Mouse (Mus musculus): ENCODE results near the gene Ahdc1.

Ahdc1 gene

DNA sequence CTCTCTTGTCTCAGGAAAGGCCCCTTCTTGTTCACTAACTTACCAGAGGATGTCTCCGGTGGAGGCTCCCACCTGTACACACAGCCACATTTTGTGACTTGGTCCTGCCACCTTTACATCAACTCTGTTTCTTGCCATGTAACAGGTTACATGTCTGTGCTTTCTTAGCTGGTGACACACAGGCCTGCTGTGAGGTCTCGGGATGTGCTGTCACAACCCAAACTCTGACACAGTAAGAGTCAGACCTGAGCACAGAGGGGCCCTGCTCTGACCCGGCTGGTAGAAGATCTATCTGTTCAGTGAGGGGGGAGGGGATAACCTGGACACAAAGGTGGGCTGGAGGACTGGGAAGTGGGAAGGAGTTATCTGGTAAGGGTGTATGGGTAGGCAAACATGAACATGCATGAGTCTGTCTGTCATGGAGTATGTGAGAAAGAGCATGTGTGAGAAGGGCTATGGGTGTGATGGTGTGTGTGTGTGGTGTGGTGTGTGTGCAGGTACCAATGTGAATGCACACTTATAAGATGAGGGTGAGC is 7.3 kb downstream of the Ahdc1 start:
- peak in 1 of 2 experiments; percentile 30 for DNase-seq

DNA sequence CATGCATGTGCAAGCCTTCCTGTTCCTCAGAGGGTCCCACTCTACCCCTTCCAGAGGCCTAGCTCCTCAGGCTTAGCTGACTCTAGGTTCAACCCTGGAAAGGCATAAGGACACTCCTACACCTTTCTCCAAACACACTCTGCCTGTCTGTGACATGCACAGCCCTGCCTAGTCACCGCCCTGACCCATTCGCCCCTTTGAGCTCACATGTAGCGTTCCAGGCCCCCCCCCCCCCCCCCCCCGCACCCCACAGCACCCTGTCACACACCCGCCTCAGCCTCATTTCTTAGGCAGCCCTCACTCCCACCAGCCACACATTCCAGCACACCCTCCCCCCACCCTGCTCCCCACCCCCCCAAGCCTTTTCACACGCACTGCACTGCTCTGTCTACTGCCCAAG is 9.7 kb downstream of the Ahdc1 start:
- peak in 1 of 2 experiments; percentile 59 for DNase-seq

DNA sequence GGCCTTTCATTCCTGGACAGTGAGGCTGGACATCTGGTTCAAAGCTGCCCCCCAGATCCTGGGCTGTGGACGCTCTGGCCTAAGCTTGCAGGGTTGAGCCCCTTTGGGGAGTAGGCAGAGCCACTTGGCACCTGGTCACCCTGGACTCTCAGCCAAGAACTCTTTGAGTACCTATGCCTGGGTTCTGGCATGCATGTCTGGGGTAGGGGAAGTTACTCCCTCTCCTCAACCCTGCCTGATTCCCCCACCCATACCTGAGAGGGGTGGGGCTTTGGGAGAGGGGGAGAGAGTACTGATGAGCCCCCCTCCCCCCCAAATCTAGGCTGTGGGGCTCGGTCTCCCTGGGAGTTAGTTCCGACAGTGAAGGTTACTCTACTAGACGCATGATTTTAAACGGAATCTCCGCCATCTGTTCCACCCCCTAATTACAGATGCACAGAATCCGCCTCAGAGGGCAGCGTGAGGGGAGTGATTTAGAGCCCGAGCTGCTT is 10.2 kb downstream of the Ahdc1 start:
- DNase-seq = peak; percentile 57 to 79

DNA sequence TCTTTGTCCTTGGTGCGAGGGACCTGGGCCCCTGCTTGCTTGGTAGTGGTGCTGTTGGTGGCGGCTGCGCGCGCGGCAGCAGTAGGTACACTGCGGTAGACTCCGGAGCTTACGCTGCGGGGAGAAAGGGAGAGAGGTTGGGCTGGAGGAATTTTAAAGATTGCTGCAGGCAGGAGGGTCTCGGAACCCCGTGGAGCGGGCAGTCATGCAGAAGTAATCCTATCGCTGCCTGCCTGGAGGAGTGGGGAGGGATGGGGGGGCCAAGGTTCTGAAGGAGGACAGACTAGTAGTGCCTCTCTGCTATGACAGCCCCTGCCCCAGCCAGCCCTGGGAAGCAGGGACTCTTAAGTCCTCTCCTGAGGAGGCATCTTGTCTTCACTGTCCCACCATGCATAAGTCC is 11.2 kb downstream of the Ahdc1 start:
- peak in 1 of 2 experiments; percentile 37 for DNase-seq

DNA sequence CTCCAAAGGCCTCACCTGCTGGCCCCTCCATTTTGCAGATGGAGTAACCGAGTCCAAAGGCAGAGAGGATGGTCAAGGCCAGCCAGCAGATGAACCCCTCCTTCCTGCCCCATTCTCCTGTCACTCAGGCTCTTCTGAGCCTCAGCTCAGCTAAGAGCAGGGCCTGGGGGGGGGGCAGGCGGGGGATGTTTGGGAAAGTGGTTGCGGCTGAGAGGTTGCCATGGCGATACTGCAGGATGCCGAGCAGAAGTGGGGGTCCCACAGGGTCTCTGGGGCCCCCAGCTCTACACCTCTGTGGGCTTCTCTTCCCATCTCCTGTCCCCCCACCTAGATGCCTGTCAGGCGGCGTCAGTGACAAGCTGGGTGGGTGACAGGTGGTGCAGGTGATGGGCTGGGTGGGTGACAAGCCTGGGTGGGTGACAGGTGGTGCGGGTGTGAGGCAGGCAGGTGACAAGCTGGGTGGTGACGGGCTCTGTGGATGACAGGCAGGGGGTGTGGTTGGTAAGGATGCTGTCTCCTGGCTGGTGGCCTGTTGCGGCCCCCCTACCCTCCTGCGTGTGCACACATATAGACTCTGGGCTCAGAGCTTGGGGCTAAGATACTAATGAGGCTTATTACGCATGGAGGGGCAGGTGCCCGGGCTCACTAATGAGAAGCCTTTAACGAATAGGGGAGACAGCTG is 12.0 kb downstream of the Ahdc1 start:
- peak in 1 of 2 experiments; percentile 42 for DNase-seq

DNA sequence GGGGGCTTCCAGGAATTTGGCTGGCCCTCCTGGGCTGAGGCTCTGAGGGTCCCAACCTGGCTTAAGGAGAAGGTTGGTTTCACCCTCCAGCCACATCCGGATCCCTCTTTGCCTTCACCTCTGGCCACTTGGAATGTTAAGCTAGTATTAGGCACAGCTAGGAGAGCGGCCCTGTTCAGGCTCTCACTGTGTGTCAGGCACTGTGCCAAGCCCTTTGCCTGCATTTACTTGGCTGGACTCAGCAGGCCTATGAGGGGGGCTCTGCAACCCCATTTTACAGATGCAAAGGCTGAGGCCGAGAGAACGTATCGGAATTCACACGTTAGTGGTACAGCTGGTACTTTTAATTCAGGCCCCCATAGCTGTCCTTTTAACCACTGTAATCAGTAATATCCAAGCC is 12.6 kb downstream of the Ahdc1 start:
- DNase-seq = peak; percentile 60 to 64

DNA sequence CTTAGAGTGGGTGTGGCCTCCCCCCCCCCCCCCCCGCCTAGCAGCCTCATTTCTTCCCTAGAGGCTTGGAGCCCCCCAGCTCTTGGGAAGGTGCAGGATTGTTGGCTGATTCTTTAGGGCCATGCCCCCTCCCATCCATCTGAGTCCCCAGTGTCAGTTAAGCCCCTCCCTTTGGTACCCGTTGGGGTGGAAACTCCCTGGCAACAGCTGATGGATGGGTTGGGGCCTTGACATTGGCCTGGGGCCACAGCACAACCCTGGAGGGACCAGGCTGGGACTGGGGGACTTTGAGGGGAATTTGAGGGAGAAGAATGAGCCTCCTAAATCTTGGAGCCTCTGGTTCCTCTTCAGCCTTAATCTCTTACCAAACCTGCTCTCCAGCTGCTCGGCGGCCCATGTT is 13.3 kb downstream of the Ahdc1 start:
- DNase-seq = peak in 1 of 2 experiments; percentile 36

DNA sequence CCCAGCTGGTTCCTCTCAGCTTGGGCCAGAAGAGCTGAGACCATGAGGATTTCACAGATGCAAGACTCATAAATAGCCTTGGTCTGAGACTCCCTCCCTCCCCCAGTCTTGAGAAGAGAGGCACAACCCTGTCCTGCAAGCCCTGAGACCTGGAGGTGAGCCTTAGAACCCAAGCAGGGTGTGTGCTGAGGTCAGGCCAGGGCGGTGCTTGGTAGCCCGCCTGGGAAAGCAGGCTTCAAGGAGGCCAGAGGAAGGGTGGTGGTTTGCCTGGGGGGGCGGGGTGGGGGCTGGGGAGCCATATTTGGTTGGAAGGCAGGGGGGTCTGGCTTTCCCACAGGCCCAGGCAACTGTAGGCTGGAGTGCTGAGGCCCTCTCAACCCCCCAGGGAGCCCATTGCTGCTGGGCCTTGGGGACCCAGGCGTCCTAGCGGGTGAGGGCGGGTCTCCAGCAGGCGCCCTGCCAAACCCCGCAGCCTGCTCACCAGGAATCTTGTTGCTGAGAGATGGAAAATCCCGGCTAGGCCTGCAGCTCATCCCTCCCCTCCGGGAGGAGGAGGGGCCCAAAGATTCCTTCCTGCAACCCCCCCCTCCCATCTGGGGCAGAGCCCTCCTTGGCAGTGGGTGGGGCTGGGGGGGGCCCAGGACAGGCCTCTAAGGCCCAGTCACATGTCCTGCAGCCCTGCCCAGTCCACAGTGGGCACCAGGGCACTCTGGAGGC is 14.1 kb downstream of the Ahdc1 start:
- peak; percentile 70 to 87 for DNase-seq

DNA sequence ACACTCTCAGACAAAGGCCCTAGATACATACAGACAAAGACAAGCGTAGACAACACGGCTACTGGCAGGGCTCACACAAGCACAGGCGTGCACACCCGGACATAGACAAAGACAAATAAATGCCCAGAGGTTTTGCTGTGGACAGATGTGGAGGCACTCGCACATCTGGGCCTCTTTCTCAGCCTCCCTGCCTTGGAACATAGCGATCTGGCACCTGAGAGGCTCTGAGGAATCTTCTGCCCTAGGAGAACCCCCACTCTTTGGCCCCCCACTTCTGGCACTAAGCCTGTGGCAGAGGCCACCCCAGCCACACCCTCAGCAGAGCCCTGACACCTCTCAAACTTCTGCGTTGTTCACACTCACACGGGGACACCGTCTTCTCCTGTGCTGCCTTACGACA is 15.2 kb downstream of the Ahdc1 start:
- DNase-seq = no peak

DNA sequence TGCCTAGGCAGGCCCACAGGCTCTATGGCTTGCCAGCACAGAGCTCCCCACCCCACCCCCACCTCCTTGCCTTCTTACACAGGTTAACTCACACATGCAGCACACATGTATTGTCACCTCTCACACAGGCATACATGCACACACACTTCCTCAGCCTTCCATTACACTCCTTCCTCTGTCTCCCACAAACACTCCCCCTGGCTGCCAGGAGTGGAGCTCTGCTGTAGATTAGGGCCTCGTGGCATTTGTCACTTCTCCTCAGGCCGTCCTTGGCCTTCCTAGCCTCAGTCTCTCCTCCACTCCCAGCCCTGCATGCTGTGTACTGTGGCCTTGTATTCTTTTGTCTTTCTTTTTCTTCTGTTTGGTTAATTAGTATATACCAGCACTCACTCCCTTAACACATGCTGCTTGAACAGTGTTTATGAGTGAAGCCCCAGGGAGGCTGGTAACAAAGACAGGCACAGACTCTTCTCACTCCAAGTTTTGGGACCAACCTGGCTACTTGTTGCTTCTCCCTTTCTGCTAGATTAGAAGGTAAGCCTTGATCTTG is 15.8 kb downstream of the Ahdc1 start:
- no peak for DNase-seq

DNA sequence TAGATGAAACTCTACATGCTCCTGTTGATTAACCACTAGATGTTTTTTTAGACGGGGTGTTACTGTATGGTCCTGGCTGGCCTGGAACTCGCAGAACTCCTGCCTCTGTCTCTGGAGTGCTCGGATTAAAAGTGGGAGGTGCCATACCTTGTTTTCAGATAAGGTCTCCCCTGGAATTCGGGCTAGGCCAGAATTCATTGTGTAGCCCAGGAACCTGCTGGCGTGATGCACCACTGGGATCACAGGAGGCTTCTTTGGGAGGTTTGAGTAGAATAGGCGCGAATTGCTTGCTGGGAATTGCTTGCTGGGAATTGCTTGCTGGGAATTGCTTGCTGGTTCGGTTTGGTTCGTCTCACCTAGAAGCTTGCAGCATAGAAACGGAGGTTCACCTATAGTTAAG is 16.7 kb downstream of the Ahdc1 start:
- no peak for DNase-seq

DNA sequence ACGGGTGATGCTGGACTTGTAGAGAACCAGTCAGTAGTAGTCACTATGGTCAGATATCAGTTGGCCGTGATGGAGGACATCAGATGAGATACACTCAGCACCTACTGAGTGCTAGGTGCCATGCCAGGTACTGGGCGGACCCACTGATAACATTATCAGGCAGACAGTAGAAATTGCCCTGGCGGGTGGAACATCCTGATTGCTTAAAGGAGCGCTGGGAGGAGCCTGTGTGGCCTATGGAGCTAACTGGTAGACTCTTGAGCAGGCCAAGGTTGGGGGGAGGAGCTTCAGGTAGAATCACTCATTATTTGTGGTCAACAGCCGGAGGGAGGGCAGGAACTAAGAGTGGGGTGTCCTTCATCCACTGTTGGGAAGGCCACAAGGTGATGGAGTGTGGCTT is 17.1 kb downstream of the Ahdc1 start:
- no peak for DNase-seq

DNA sequence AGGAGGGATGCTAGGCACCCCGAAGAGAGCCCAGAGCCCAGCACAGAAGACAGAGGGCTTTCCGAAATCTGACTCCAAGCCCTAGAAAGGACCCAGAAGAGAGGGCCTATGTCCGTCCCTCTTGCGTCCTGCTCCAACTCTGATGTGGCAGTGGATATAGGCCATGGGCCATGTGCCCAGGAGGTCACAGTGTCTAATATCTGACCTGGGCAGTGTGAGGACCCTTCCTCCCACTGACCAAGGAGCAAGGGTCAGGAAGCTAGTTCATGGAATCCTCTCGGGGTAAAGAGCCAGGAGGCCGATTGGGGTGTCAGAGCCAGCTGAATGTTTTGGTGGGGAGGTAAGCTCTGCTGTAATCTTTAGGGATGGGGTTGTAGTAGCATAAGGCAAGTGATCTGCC is 17.8 kb downstream of the Ahdc1 start:
- DNase-seq = peak in 1 of 2 experiments; percentile 49

DNA sequence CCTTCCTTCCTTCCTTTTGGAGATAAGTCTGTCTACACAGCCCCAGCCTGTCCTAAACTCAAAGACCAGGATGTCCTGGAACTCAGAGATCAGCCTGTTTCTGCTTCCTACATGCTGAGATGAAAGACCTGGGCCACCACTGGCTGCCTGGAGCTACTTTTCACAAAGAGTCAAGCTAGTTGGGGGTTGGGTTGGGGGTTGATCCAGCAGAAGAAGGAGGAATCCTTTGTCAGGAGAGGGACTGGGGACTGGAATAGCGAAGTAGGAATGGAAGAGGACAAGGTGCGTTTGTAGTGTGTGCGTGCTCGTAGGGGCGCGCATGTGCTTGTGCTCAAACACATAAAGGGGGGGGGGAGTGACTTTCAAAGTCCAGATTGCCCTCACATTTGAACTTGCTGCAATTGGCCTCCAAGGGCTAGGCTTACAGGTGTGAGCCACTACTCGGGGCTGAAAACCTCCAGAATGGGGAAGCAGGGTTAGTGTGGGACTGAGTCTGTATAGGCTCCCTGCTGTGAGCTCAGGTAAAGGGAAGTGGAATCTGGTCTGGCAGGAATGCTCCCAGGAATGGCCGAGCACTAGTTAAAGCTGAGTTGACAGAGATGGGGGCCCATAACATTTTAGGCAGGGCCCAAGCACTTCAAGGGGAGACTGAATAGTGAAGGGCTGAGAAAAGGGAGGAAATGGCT is 21.5 kb downstream of the Ahdc1 start:
- DNase-seq = no peak

DNA sequence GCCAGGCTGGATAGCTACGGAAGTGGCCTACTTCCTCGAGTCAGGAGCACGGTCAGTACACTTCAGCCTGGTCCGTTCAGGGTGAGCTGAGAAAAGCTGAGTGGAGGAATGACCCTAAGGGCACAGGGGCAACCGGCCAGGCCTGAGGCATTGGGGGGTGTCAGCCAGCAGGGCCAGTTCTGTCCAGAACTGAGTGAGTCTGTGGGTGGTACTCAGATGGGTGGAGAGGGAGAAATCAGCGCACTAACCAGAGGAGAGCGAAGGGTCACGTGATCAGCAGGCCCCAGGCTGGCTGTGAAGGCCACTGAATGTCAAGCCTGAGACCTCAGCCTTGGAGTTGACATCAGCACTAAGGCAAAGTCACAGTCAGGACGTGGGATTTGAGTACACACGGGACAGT is 23.4 kb downstream of the Ahdc1 start:
- peak; percentile 61 to 89 for DNase-seq

DNA sequence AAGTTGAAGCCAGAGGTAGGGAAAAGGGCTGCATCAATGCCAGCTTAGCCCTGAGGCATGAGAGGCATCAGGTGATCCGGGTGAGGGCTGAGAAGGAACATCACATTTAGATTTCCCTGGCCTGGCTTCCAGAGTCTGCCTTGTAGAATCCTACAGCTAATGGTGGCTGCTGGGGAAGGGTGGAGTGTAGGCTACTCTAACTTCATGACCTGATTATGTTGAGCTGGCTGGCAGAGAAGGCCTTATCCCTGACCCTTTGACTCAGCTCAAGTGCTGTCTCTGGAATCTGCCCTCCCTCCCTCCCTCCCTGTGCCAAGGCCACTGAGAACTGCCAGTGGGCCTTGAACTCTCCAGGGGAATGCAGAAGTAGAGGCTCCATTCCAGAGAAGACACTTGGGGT is 24.4 kb downstream of the Ahdc1 start:
- DNase-seq = peak; percentile 50 to 69

DNA sequence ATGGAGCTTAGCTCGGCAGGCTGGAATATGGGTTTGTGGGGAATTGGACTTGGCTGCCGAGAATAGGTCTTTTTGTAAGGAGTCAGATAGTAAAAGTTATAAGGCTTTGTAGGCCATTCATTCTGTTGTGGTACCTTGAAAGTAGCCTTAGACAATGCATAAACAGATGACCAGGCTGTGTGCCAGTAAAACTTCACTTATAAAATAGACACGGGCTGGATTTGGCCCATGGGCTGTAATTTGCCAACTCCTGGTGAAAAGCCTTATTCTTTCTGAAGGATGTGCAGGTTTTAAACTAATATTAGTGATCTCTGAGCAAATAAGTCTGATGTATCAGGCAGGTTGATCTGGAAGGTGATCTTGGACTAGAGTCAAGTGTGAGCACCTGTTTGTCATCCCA is 24.9 kb downstream of the Ahdc1 start:
- DNase-seq = peak in 1 of 2 experiments; percentile 68

DNA sequence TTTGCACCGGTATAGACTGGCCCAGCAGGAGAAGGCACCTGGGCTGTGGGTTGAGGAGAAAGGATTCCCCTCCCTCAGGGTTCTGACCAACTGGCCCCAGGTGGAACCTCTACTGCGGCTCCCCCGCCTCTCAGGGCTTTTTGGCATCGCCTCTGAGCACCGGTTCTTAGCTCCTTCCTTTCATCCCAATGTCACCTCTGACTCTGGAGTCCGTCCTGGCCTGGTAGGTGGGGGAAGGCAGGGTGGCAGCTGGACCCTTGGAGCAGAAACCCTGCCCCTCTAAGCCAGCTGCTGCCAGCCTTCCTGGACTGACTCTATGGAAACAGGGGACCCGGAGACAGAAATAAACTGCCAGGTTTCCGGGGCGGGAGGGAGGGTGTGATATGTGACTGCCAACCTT is 26.2 kb downstream of the Ahdc1 start:
- DNase-seq = peak in 1 of 2 experiments; percentile 66

DNA sequence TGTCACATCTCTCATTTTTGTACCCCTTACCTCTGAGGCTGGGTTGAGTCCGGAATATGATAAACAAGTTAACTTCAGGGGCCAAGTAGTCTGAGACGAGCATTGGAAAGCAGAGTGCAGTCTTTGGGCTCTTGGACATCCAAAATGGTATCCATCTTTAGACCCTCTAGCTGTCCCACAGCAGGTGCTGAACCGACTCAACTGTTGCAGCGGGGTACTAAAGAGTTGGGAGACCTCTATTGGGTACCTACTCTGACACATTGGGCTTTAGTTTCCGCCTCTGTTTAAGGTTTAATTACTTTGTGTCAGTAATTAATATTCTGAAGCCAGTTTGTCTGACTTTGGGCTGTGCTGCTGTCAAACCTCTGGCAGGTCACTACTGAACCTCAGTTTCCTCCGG is 26.7 kb downstream of the Ahdc1 start:
- no peak for DNase-seq

DNA sequence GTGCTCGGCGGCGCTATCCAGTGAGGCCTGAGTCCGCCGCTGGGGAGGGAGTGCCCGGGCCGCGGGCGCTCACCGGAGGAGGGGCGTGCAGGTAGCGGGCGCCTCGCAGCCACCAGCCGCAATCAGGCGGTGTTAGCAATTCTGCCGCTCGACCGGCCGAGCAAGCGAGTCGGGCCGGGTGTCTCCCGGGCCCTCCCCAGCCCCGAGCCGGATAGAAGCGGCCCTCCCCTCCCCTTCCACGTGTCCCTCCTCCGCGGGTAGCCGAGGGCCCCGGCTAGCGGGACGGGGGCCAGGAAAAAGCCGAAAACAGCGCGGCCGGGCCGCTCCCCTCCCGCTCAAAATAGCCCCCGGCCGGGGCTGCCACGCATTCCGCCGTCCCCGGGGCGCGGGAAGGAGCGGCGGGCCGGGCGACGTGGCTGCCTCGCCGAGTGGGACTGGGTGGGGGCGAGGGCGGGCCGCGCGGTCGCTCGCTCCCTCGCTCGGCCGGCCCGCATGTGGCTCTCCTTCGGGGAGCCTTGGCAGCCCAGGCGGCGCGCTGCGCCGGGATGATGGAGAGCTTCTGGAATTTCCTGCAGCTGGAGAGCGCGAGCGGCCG is 27.6 kb downstream of the Ahdc1 start:
- DNase-seq = peak; percentile 69 to 86

DNA sequence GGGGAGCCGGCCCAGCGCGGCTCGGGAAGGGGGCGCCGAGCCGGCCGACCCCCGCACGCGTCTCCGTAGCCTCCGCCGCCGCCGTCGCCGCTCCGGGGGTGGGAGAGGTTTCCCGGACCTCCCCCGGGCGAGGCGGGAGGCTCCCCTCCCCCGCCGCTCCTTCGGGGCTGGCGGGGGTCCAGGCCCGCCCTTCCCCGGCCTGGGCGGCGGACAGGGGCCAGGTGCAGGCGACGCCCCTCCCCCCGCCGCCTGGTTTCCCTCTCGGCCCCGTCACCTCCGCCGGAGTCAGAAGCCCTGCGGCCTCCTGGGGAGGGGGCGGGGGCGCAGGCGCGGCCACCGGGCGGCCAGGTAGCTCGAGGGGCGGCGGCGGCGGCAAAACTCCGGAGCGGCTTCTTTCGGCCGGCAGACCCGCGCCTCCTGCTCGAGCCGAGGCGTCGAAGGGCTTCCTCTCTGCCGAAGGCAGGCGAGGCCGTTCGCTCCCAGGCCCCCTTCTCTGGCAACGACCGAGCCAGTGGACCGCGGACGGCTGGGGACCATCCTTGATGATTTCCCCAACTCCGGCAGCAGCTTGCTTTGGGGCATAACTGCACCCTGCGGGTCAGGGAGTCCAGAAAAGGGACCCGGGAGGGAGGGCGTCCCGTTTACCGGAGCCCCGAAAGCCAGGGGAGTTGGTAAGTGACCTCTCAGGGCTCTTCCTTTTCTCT is 28.2 kb downstream of the Ahdc1 start:
- DNase-seq = peak; percentile 66 to 86

DNA sequence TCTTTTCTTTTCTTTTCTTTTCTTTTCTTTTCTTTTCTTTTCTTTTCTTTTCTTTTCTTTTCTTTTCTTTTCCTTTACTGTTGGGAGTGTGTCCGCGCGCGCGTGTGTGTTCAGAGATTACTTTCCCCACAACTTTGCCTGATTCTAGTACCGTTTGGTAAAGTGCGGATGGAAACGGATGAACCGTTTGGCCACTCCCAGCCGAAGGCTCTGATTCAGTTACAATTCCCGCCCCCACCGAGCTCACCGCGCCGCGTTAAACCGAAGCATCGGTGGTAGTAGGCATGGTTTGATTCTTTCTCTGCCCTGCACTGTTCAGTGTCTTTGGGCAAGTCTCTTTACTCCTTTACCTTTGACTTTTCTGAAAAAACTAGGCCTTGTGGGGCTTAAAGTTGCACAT is 28.8 kb downstream of the Ahdc1 start:
- DNase-seq = no peak
